Mouse (Mus musculus) myocyte (in vitro differentiated cells): ENCODE measurements around the gene Gm4756. TPM values are rescaled to one million over a fixed set of nuclear protein-coding genes. Genes with fewer than 3 reads are reported as not detected.

Experiments used
- H3K27me3 ChIP-seq: one replicate; pipeline ENCODE4 v1.6.1; 2011; ENCODE audit not compliant: control insufficient read depth, insufficient read depth, insufficient read length
- H3K36me3 ChIP-seq: one replicate; pipeline ENCODE4 v1.6.1; 2011; ENCODE audit not compliant: control insufficient read depth, insufficient read depth
- H3K4me2 ChIP-seq: one replicate; pipeline ENCODE4 v1.6.1; 2011; ENCODE audit warnings: low read depth, control low read depth
- H3K4me3 ChIP-seq: one replicate; pipeline ENCODE4 v1.5.1; 2011; ENCODE audit warnings: mild to moderate bottlenecking, control low read depth, moderate library complexity
- H3K79me2 ChIP-seq: one replicate; pipeline ENCODE4 v1.6.1; 2011; ENCODE audit not compliant: control insufficient read depth, insufficient read depth
- H3ac ChIP-seq: one replicate; pipeline ENCODE4 v1.6.1; 2011; ENCODE audit not compliant: control insufficient read depth, insufficient read length
- CEBPB ChIP-seq: IDR thresholded peaks from 2 replicates; pipeline ENCODE4 v1.6.1; 2011; ENCODE audit warnings: mild to moderate bottlenecking, moderate library complexity; ENCODE audit not compliant: poor library complexity, insufficient read depth, severe bottlenecking
- E2F4 ChIP-seq: IDR thresholded peaks from one replicate; pipeline ENCODE4 v1.6.1; 2011; ENCODE audit warnings: mild to moderate bottlenecking, control low read depth, moderate library complexity; ENCODE audit not compliant: insufficient read depth
- MAX ChIP-seq: IDR thresholded peaks from one replicate; pipeline ENCODE4 v1.6.1; 2011; ENCODE audit warnings: low read depth, mild to moderate bottlenecking, control low read depth
- MYOD1 ChIP-seq, 3 experiments: IDR thresholded peaks; one replicate each; pipeline ENCODE4 v1.6.1; 2011; ENCODE audit warnings: control low read depth in 2 of 3, low read depth in 2 of 3, mild to moderate bottlenecking in 2 of 3, moderate library complexity in 1 of 3; ENCODE audit not compliant: insufficient read length in 2 of 3, control insufficient read depth in 1 of 3
- MYOG ChIP-seq, 3 experiments: IDR thresholded peaks; one replicate each; pipeline ENCODE4 v1.6.1; 2011; ENCODE audit warnings: control low read depth in 2 of 3, low read depth in 2 of 3, mild to moderate bottlenecking in 2 of 3; ENCODE audit not compliant: insufficient read length in 2 of 3, control insufficient read depth in 1 of 3, insufficient read depth in 1 of 3
- POLR2A ChIP-seq: IDR thresholded peaks from one replicate; pipeline ENCODE4 v1.6.1; 2011; ENCODE audit warnings: low read depth, mild to moderate bottlenecking, control low read depth, moderate library complexity; ENCODE audit not compliant: insufficient read length
- POLR2AphosphoS2 ChIP-seq: IDR thresholded peaks from one replicate; pipeline ENCODE4 v1.6.1; 2011; ENCODE audit warnings: low read depth, control low read depth; ENCODE audit not compliant: insufficient read length
- REST ChIP-seq: IDR thresholded peaks from one replicate; pipeline ENCODE4 v1.6.1; 2011; ENCODE audit warnings: mild to moderate bottlenecking, control low read depth, moderate library complexity; ENCODE audit not compliant: insufficient read depth, insufficient read length
- SRF ChIP-seq: IDR thresholded peaks from one replicate; pipeline ENCODE4 v1.6.1; 2011; ENCODE audit warnings: low read depth; ENCODE audit not compliant: control insufficient read depth, insufficient read length
- TCF12 ChIP-seq: IDR thresholded peaks from one replicate; pipeline ENCODE4 v1.6.1; 2011; ENCODE audit warnings: mild to moderate bottlenecking, control low read depth; ENCODE audit not compliant: poor library complexity, insufficient read depth, severe bottlenecking
- TCF3 ChIP-seq: IDR thresholded peaks from one replicate; pipeline ENCODE4 v1.6.1; 2011; ENCODE audit warnings: low read depth, control low read depth; ENCODE audit not compliant: insufficient read length
- USF1 ChIP-seq: IDR thresholded peaks from one replicate; pipeline ENCODE4 v1.6.1; 2011; ENCODE audit warnings: low read depth, mild to moderate bottlenecking, control low read depth, moderate library complexity
- polyA plus RNA-seq: library from polyadenylated mRNA; unstranded; fragments of >200 nt; fragmentation: generic; extraction: Trizol; gene quantifications from one replicate; pipeline ENCODE4 v1.2.1, GENCODE M21; 2012; ENCODE audit warnings: missing spikeins

Gm4756 gene
- polyA plus RNA-seq, 1 experiment = not detected

GRCm38 (mm10) chr12:72648921-72649320 lies 540 bp downstream of the Gm4756 start:
- no peaks in the 10 kb centered on the region for H3K79me2 ChIP-seq
- peaks cover 36% of the 10 kb centered on the region for H3K36me3 ChIP-seq
- H3K4me3 ChIP-seq = no peak overlapping the region
- no peak overlapping the region for H3ac ChIP-seq
- no peak overlapping the region for H3K4me2 ChIP-seq
- TF ChIP-seq TCF3 = no peak
- no peak for TF ChIP-seq POLR2AphosphoS2
- no peak for TF ChIP-seq MYOD1 (IDR thresholded peaks at IDR 0.05; ENCODE audit: control insufficient read depth in 1 of 3, insufficient read length in 2 of 3, low read depth in 2 of 3)
- no peak for TF ChIP-seq MYOG (IDR thresholded peaks at IDR 0.05; ENCODE audit: control insufficient read depth in 1 of 3, insufficient read depth in 1 of 3, insufficient read length in 2 of 3, low read depth in 2 of 3)
- TF ChIP-seq E2F4 = no peak
- TF ChIP-seq SRF = no peak
- no peak for TF ChIP-seq POLR2A
- TF ChIP-seq MAX = no peak
- TF ChIP-seq USF1 = no peak
- no peaks in the 10 kb centered on the region for H3K27me3 ChIP-seq

GRCm38 (mm10) chr12:72638025-72638424 lies 11.4 kb downstream of the Gm4756 start:
- H3K79me2 ChIP-seq = no peaks in the 10 kb centered on the region
- no peak overlapping the region for H3K4me2 ChIP-seq
- H3K27me3 ChIP-seq = no peaks in the 10 kb centered on the region
- no peak overlapping the region for H3ac ChIP-seq
- H3K4me3 ChIP-seq = no peak overlapping the region
- TF ChIP-seq POLR2AphosphoS2 (no peak), TCF12 (no peak), SRF (no peak), MYOD1 (IDR thresholded peaks at IDR 0.05; ENCODE audit: control insufficient read depth in 1 of 3, insufficient read length in 2 of 3, low read depth in 2 of 3) (no peak), TCF3 (no peak)
- no peaks in the 10 kb centered on the region for H3K36me3 ChIP-seq

GRCm38 (mm10) chr12:72628751-72629150 lies 20.7 kb downstream of the Gm4756 start:
- no peak for TF ChIP-seq TCF12
- no peak for TF ChIP-seq MYOD1 (IDR thresholded peaks at IDR 0.05; ENCODE audit: control insufficient read depth in 1 of 3, insufficient read length in 2 of 3, low read depth in 2 of 3)
- TF ChIP-seq MAX = no peak
- no peak for TF ChIP-seq REST
- TF ChIP-seq MYOG (IDR thresholded peaks at IDR 0.05; ENCODE audit: control insufficient read depth in 1 of 3, insufficient read depth in 1 of 3, insufficient read length in 2 of 3, low read depth in 2 of 3) = no peak
- TF ChIP-seq POLR2AphosphoS2 = no peak
- TF ChIP-seq E2F4 = no peak
- Histone ChIP-seq H3K79me2 (no peaks in the 10 kb centered on the region), H3ac (no peak overlapping the region), H3K27me3 (no peaks in the 10 kb centered on the region), H3K4me3 (no peak overlapping the region), H3K4me2 (no peak overlapping the region), H3K36me3 (no peaks in the 10 kb centered on the region)

GRCm38 (mm10) chr12:72622853-72623496 lies 26.5 kb downstream of the Gm4756 start:
- no peak overlapping the region for H3ac ChIP-seq
- no peak for TF ChIP-seq MYOG (IDR thresholded peaks at IDR 0.05; ENCODE audit: control insufficient read depth in 1 of 3, insufficient read depth in 1 of 3, insufficient read length in 2 of 3, low read depth in 2 of 3)
- no peak for TF ChIP-seq TCF12
- TF ChIP-seq TCF3 = no peak
- TF ChIP-seq POLR2AphosphoS2 = no peak
- TF ChIP-seq SRF = no peak
- no peak for TF ChIP-seq E2F4
- TF ChIP-seq MYOD1 (IDR thresholded peaks at IDR 0.05; ENCODE audit: control insufficient read depth in 1 of 3, insufficient read length in 2 of 3, low read depth in 2 of 3) = no peak
- TF ChIP-seq MAX = no peak
- no peak for TF ChIP-seq POLR2A
- TF ChIP-seq REST = no peak
- no peaks in the 10 kb centered on the region for H3K79me2 ChIP-seq
- H3K4me2 ChIP-seq = no peak overlapping the region
- H3K27me3 ChIP-seq = peaks cover 6% of the 10 kb centered on the region
- no peaks in the 10 kb centered on the region for H3K36me3 ChIP-seq
- no peak overlapping the region for H3K4me3 ChIP-seq

DNA sequence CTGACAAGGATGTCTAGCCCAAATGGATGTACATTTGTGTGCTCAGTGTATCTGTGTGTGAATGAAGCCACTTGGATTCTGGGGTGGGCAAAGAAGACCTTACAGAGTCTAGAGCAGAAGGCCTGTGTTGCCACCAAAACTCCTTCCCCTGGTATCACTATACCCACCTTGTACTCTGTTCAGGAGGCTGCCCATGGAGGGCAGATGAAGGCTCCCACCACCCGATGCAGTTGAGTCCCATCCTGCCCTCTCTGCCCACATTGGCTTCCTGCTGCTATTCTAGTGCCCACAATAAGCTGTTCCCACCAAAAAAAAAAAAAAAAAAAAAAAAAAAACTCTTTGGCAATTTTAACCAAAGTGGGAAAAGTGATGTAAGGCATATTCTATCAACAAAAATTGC lies 28.0 kb downstream of the Gm4756 start:
- H3K4me3 ChIP-seq = no peak overlapping the region
- no peaks in the 10 kb centered on the region for H3K79me2 ChIP-seq
- H3K4me2 ChIP-seq = no peak overlapping the region
- no peak overlapping the region for H3ac ChIP-seq
- TF ChIP-seq E2F4 = no peak
- no peak for TF ChIP-seq MAX
- TF ChIP-seq TCF3 = no peak
- no peak for TF ChIP-seq USF1
- TF ChIP-seq MYOD1 (IDR thresholded peaks at IDR 0.05; ENCODE audit: control insufficient read depth in 1 of 3, insufficient read length in 2 of 3, low read depth in 2 of 3) = no peak
- no peak for TF ChIP-seq POLR2AphosphoS2
- no peak for TF ChIP-seq POLR2A
- no peak for TF ChIP-seq REST
- TF ChIP-seq MYOG (IDR thresholded peaks at IDR 0.05; ENCODE audit: control insufficient read depth in 1 of 3, insufficient read depth in 1 of 3, insufficient read length in 2 of 3, low read depth in 2 of 3) = no peak
- TF ChIP-seq SRF = no peak
- no peak for TF ChIP-seq TCF12
- TF ChIP-seq CEBPB = no peak
- peaks cover 6% of the 10 kb centered on the region for H3K27me3 ChIP-seq
- H3K36me3 ChIP-seq = no peaks in the 10 kb centered on the region
